Mouse (Mus musculus) lung, postnatal 14 days (tissue): ENCODE measurements around the gene Plscr3.
A peak's percentile ranks its signal among the peaks of the same experiment; 100 is the strongest.

Source experiments
- DNase-seq: peaks from one replicate; pipeline ENCODE4 v3.0.0; 2021

Plscr3 gene

DNA sequence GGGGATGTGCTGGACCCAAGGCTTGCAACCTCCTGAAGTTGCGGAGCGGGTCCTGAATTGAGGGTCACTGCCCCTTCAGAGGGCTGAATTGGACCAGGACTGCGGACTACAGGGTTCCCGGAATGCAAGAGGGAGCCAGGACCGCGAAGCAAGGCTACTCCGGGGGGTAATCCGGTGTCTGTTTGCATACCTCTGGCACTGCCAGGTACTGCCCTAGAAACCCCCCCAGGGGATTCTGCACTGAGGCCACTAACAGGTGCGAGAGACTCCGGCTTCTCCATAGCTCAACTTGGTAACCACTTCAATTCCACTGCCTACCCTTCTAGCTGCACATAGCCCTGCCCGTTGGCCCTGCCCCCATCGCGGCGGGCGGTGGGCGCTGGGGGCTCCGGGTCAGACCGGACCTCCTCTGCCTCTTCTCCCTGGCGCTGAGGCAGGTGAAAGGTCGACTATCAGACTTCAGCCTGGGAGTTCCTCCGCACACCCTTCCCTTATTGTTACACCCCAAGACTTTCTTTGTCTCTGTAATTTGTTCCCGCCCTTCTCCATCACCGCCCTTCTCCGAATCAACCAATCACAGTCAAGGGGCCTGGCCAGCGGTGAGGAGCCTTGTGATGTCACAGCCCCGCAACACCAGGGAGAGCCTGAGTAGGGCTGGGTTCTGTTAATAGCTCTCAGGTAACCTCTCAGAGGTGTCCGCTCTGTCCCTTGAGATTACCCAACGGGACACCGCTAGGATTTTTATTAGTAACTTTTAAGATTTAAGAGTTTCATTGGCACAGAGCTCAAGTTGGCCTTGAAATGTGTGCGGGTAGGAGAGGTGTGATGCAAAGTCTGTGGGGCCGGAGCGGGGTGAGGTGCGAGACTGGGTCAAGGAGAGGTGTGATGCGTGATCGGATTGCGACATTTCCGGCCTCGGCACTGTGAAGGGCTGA is 54.6 kb downstream of the Plscr3 start, which contains the start of the genes 2810408A11Rik and Neurl4:
2810408A11Rik (minus strand) TSS at position 517 of the 935 bp plus-strand sequence.
Neurl4 (plus strand) TSS at position 602 of the 935 bp plus-strand sequence.
- peak; percentile 91 for DNase-seq

DNA sequence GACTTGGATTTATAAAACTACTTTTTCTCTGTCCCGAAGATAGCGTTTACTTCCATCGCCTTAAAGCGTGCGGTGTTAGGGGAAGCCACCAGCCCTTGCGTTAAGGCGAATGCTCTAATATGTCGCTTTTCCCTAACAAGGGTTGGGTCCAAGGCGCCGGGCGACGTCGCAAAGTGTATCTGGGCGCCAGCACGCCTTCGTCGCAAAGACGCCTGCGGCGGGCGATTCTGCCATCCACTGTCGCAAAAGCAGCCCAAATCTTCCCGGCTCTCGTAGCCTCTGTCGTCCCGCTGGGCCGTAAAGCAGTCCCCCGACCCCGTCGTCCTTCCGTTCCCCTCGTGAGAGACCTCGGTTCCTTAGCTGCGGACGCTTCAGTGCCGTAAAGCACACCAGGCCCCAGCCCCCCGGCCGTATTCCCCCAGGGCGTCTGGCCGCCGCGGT is 55.2 kb downstream of the Plscr3 start:
- DNase-seq = peak; percentile 90
